12 mouse cellular contexts compared by ENCODE assay signal in the genomic region with DNA sequence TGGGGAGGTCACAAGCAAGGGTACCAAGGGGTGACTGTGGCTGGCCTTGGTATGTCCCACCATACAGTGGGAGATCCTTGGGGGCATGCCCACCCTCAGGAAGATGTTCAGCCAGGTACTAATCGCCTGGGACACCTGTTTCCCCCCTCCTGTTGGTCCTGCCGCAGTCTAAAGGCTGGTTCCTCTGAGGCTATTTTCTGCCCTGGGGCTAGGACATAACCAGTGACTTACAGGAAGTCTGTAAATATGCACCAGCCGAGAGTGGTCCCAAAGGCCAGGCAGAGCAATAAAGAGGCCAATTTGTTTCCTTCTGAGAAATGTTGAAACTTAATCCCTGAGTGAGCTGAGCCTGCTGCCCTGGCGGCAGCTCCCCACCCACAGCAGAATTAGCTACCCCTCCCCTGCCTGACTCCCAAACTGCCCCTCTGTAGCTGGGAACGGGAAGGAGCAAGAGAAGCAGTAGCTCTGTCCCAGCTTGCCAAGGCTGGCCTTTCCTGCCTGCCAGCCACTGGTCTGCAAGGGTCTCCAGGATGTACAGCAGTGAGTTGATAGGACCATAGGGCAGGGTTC.
DNase-seq lines count a peak whose midpoint lies in the region; ATAC-seq and TF ChIP-seq lines count a peak whose summit lies in the region.
"Had no signal": no experiment of that assay in that cellular context is flagged by ENCODE, and none has a peak within 500 bp of the region (broad histone marks: within the 10 kb centered on the region; RNA-seq: fewer than 3 reads in every experiment).

No protein-coding gene starts in this region.

- peak overlapping the region; percentile 84 for H3K27ac ChIP-seq in heart, embryonic 13.5 days (replicated peaks)
- 0 out of 2 replicates have a peak overlapping the region, but pooled peaks have one; percentile 35 for H3K27ac ChIP-seq in lung, postnatal 0 days (ENCODE audit: low read length)
- no peak overlapping the region for H3K27ac ChIP-seq in intestine, embryonic 14.5 days (ENCODE audit: low read depth)
- H3K27ac ChIP-seq in stomach, postnatal 0 days (replicated peaks) = 0 out of 2 replicates have a peak overlapping the region, but pooled peaks have one; percentile 30
- H3K27ac ChIP-seq: hindbrain, postnatal 0 days had no signal

- no peak for ATAC-seq in heart, embryonic 13.5 days (ENCODE audit: extremely low read depth, insufficient number of reproducible peaks, low FRiP score, low TSS enrichment)
- no peak for ATAC-seq in lung, postnatal 0 days
- ATAC-seq in intestine, embryonic 14.5 days (replicated peaks; ENCODE audit: low FRiP score, low TSS enrichment, low read depth) = no peak
- no peak for ATAC-seq in stomach, postnatal 0 days (ENCODE audit: low FRiP score, low TSS enrichment)
- ATAC-seq: hindbrain, postnatal 0 days had no signal

- no peak for TF ChIP-seq EP300 in lung, postnatal 0 days (IDR thresholded peaks at IDR 0.05)
- no peak for TF ChIP-seq EP300 in stomach, postnatal 0 days (optimal IDR thresholded peaks at IDR 0.05)

- H3K4me1 ChIP-seq in heart, embryonic 13.5 days = peaks cover 93% of the 10 kb centered on the region
- H3K4me1 ChIP-seq in lung, postnatal 0 days (ENCODE audit: insufficient read depth, low read depth, low read length) = peaks cover 21% of the 10 kb centered on the region
- peaks cover 50% of the 10 kb centered on the region for H3K4me1 ChIP-seq in intestine, embryonic 14.5 days (replicated peaks; ENCODE audit: control insufficient read depth, insufficient read depth, low read length)
- peaks cover 4% of the 10 kb centered on the region; the same call in 1 of the 2 replicates for H3K4me1 ChIP-seq in stomach, postnatal 0 days (replicated peaks; ENCODE audit: control insufficient read depth, insufficient read depth)

- H3K4me2 ChIP-seq in heart, embryonic 13.5 days = no peak overlapping the region
- H3K4me2 ChIP-seq in lung, postnatal 0 days (replicated peaks; ENCODE audit: low read depth, low read length) = no peak overlapping the region
- H3K4me2 ChIP-seq in intestine, embryonic 14.5 days (ENCODE audit: low read length) = no peak overlapping the region
- no peak overlapping the region for H3K4me2 ChIP-seq in stomach, postnatal 0 days (replicated peaks; ENCODE audit: low read depth)

- peak overlapping the region; percentile 66 for H3K9ac ChIP-seq in heart, embryonic 13.5 days
- no peak overlapping the region for H3K9ac ChIP-seq in lung, postnatal 0 days (replicated peaks; ENCODE audit: low read depth)
- H3K9ac ChIP-seq in intestine, embryonic 14.5 days (ENCODE audit: low read length) = no peak overlapping the region
- H3K9ac ChIP-seq in stomach, postnatal 0 days (ENCODE audit: low read length) = peak overlapping the region; percentile 18; the same call in 1 of the 2 replicates

- WGBS in heart, embryonic 13.5 days = 41% methylated on average over 5 of the region's 5 CpGs
- 23% methylated on average over 5 of the region's 5 CpGs for WGBS in lung, postnatal 0 days
- WGBS in intestine, embryonic 14.5 days = 13% methylated on average over 5 of the region's 5 CpGs
- 36% methylated on average over 5 of the region's 5 CpGs for WGBS in stomach, postnatal 0 days

- H3K4me3 ChIP-seq in heart, embryonic 13.5 days = no peak overlapping the region
- no peak overlapping the region for H3K4me3 ChIP-seq in lung, postnatal 0 days (ENCODE audit: low read depth, low read length)
- H3K4me3 ChIP-seq in intestine, embryonic 14.5 days (ENCODE audit: low read depth, low read length) = no peak overlapping the region
- no peak overlapping the region for H3K4me3 ChIP-seq in stomach, postnatal 0 days (ENCODE audit: low read depth, low read length)

- TF ChIP-seq CTCF in lung, postnatal 0 days (IDR thresholded peaks at IDR 0.05) = no peak
- TF ChIP-seq CTCF in stomach, postnatal 0 days (IDR thresholded peaks at IDR 0.05; ENCODE audit: low read depth) = no peak

- no peak for DNase-seq in heart, adult 8-10 months (ENCODE audit: low spot score)
- DNase-seq in lung, postnatal 0 days (ENCODE audit: low spot score) = no peak
- DNase-seq in lung, postnatal 14 days = no peak
- peak; percentile 53 for DNase-seq in intestine, embryonic 14.5 days (ENCODE audit: low spot score)
- DNase-seq in stomach, postnatal 0 days (ENCODE audit: low spot score) = no peak
- no peak for DNase-seq in right cerebral cortex, postnatal 4 days
- DNase-seq in spleen, postnatal 4 days (ENCODE audit: low spot score in 2 of 2) = no peak
- DNase-seq: adrenal gland, adult 2 months; layer of hippocampus, adult 9-11 months; thymus, adult 18-20 months had no signal

- H3K27me3 ChIP-seq in heart, embryonic 13.5 days (replicated peaks) = no peaks in the 10 kb centered on the region
- H3K27me3 ChIP-seq in lung, postnatal 0 days (replicated peaks; ENCODE audit: insufficient read depth, low read length) = no peaks in the 10 kb centered on the region
- H3K27me3 ChIP-seq in intestine, embryonic 14.5 days (replicated peaks; ENCODE audit: control insufficient read depth, insufficient read depth, low read length) = no peaks in the 10 kb centered on the region
- no peaks in the 10 kb centered on the region for H3K27me3 ChIP-seq in stomach, postnatal 0 days (ENCODE audit: control insufficient read depth, insufficient read depth, low read length)

- H3K36me3 ChIP-seq in heart, embryonic 13.5 days = peaks cover 52% of the 10 kb centered on the region
- H3K36me3 ChIP-seq in lung, postnatal 0 days (ENCODE audit: insufficient read depth, low read length) = peaks cover 26% of the 10 kb centered on the region
- H3K36me3 ChIP-seq in intestine, embryonic 14.5 days (ENCODE audit: control insufficient read depth, insufficient read depth, low read length) = 0 out of 2 replicates have a peak, but pooled peaks cover 3% of the 10 kb centered on the region
- H3K36me3 ChIP-seq in stomach, postnatal 0 days (ENCODE audit: control insufficient read depth, insufficient read depth, low read length) = peaks cover 5% of the 10 kb centered on the region; the same call in 1 of the 2 replicates

- H3K9me3 ChIP-seq in heart, embryonic 13.5 days = no peaks in the 10 kb centered on the region
- H3K9me3 ChIP-seq in lung, postnatal 0 days (ENCODE audit: low read length) = no peaks in the 10 kb centered on the region
- H3K9me3 ChIP-seq in intestine, embryonic 14.5 days (ENCODE audit: control insufficient read depth, low read length) = no peaks in the 10 kb centered on the region
- no peaks in the 10 kb centered on the region for H3K9me3 ChIP-seq in stomach, postnatal 0 days (ENCODE audit: control insufficient read depth, low read length)

Comparison
In these comparisons a context has a peak if more than half of its experiments do, and no peak if none do; other contexts are left out.
1. H3K9ac ChIP-seq: peak in heart, embryonic 13.5 days (single experiment) and stomach, postnatal 0 days (single experiment); none in lung, postnatal 0 days (single experiment) and intestine, embryonic 14.5 days (single experiment).